Mouse (Mus musculus): Measurements from ENCODE around the gene Tfdp1. TPM values are rescaled to one million over a fixed set of nuclear protein-coding genes. Genes with fewer than 3 reads are reported as not detected.

Gene Tfdp1
- polyA plus RNA-seq, 1 experiment, result 22.8 TPM

- no peak for DNase-seq (ENCODE audit: low read depth in 1 of 2, low spot score in 2 of 2)
- no peaks in the 10 kb centered on the region for H3K4me1 ChIP-seq (ENCODE audit: control insufficient read depth, insufficient read depth, insufficient read length)
- no peak overlapping the region for H3K4me3 ChIP-seq (ENCODE audit: extremely low read depth, insufficient read depth, insufficient read length)
- no peak overlapping the region for H3K27ac ChIP-seq (ENCODE audit: insufficient read depth, low read length)
- 63% methylated on average over 2 of the region's 2 CpGs for WGBS
- no peaks in the 10 kb centered on the region for H3K27me3 ChIP-seq (ENCODE audit: control insufficient read depth, insufficient read depth, low read length)
- TF ChIP-seq POLR2A (IDR thresholded peaks at IDR 0.05; ENCODE audit: low read depth, low read length) (no peak), CTCF (IDR thresholded peaks at IDR 0.05; ENCODE audit: extremely low read depth, insufficient read depth, insufficient read length, insufficient replicate concordance) (no peak)
- no peaks in the 10 kb centered on the region for H3K36me3 ChIP-seq (ENCODE audit: control insufficient read depth, insufficient read depth, low read length)
These were observed 50.2 kb downstream of the Tfdp1 start for GRCm38 (mm10) chr8:13388744-13389143.

GRCm38 (mm10) chr8:13393869-13394268, 55.3 kb downstream of the Tfdp1 start:
- Histone ChIP-seq H3K4me1 (ENCODE audit: control insufficient read depth, insufficient read depth, insufficient read length) (no peaks in the 10 kb centered on the region), H3K36me3 (ENCODE audit: control insufficient read depth, insufficient read depth, low read length) (no peaks in the 10 kb centered on the region), H3K27me3 (ENCODE audit: control insufficient read depth, insufficient read depth, low read length) (no peaks in the 10 kb centered on the region), H3K4me3 (ENCODE audit: extremely low read depth, insufficient read depth, insufficient read length) (no peak overlapping the region), H3K27ac (ENCODE audit: insufficient read depth, low read length) (no peak overlapping the region)
- TF ChIP-seq POLR2A (IDR thresholded peaks at IDR 0.05; ENCODE audit: low read depth, low read length) (no peak), CTCF (IDR thresholded peaks at IDR 0.05; ENCODE audit: extremely low read depth, insufficient read depth, insufficient read length, insufficient replicate concordance) (no peak)
- WGBS, result 85% methylated on average over 7 of the region's 7 CpGs
- DNase-seq (ENCODE audit: low read depth in 1 of 2, low spot score in 2 of 2), result no peak

- Histone ChIP-seq H3K27me3 (ENCODE audit: control insufficient read depth, insufficient read depth, low read length) (no peaks in the 10 kb centered on the region), H3K27ac (ENCODE audit: insufficient read depth, low read length) (no peak within 1 kb of the TSS), H3K4me1 (ENCODE audit: control insufficient read depth, insufficient read depth, insufficient read length) (no peaks in the 10 kb centered on the region), H3K36me3 (ENCODE audit: control insufficient read depth, insufficient read depth, low read length) (no peaks in the 10 kb centered on the region), H3K4me3 (ENCODE audit: extremely low read depth, insufficient read depth, insufficient read length) (no peak within 1 kb of the TSS)
- WGBS, result 78% methylated on average over 5 of the region's 5 CpGs
- TF ChIP-seq POLR2A (IDR thresholded peaks at IDR 0.05; ENCODE audit: low read depth, low read length) (no peak), CTCF (IDR thresholded peaks at IDR 0.05; ENCODE audit: extremely low read depth, insufficient read depth, insufficient read length, insufficient replicate concordance) (no peak)
- DNase-seq (ENCODE audit: low read depth in 1 of 2, low spot score in 2 of 2), result no peak
These were observed 58.2 kb downstream of the Tfdp1 start, which contains the start of gene Atp4b for GRCm38 (mm10) chr8:13396725-13397124. Atp4b (minus strand) TSS chr8:13396825.

- no peak overlapping the region for H3K27ac ChIP-seq (ENCODE audit: insufficient read depth, low read length)
- WGBS, result 77% methylated on average over 6 of the region's 6 CpGs
- no peaks in the 10 kb centered on the region for H3K27me3 ChIP-seq (ENCODE audit: control insufficient read depth, insufficient read depth, low read length)
- no peaks in the 10 kb centered on the region for H3K36me3 ChIP-seq (ENCODE audit: control insufficient read depth, insufficient read depth, low read length)
- H3K4me3 ChIP-seq (ENCODE audit: extremely low read depth, insufficient read depth, insufficient read length), result no peak overlapping the region
- H3K4me1 ChIP-seq (ENCODE audit: control insufficient read depth, insufficient read depth, insufficient read length), result no peaks in the 10 kb centered on the region
- TF ChIP-seq CTCF (IDR thresholded peaks at IDR 0.05; ENCODE audit: extremely low read depth, insufficient read depth, insufficient read length, insufficient replicate concordance) (no peak), POLR2A (IDR thresholded peaks at IDR 0.05; ENCODE audit: low read depth, low read length) (no peak)
- DNase-seq (ENCODE audit: low read depth in 1 of 2, low spot score in 2 of 2), result no peak
These were observed 65.0 kb downstream of the Tfdp1 start for GRCm38 (mm10) chr8:13403517-13403916.

GRCm38 (mm10) chr8:13404666-13405131, 66.1 kb downstream of the Tfdp1 start, which contains the start of gene Grk1:
Grk1 (plus strand) TSS chr8:13405081.
- no peak within 1 kb of the TSS for H3K27ac ChIP-seq (ENCODE audit: insufficient read depth, low read length)
- no peaks in the 10 kb centered on the region for H3K27me3 ChIP-seq (ENCODE audit: control insufficient read depth, insufficient read depth, low read length)
- H3K4me1 ChIP-seq (ENCODE audit: control insufficient read depth, insufficient read depth, insufficient read length), result no peaks in the 10 kb centered on the region
- H3K36me3 ChIP-seq (ENCODE audit: control insufficient read depth, insufficient read depth, low read length), result no peaks in the 10 kb centered on the region
- WGBS, result 83% methylated on average over 5 of the region's 5 CpGs
- no peak for DNase-seq (ENCODE audit: low read depth in 1 of 2, low spot score in 2 of 2)
- TF ChIP-seq CTCF (IDR thresholded peaks at IDR 0.05; ENCODE audit: extremely low read depth, insufficient read depth, insufficient read length, insufficient replicate concordance) (no peak), POLR2A (IDR thresholded peaks at IDR 0.05; ENCODE audit: low read depth, low read length) (no peak)
- no peak within 1 kb of the TSS for H3K4me3 ChIP-seq (ENCODE audit: extremely low read depth, insufficient read depth, insufficient read length)

- 91% methylated on average over 5 of the region's 5 CpGs for WGBS
- H3K27me3 ChIP-seq (ENCODE audit: control insufficient read depth, insufficient read depth, low read length), result no peaks in the 10 kb centered on the region
- H3K36me3 ChIP-seq (ENCODE audit: control insufficient read depth, insufficient read depth, low read length), result no peaks in the 10 kb centered on the region
- H3K4me1 ChIP-seq (ENCODE audit: control insufficient read depth, insufficient read depth, insufficient read length), result no peaks in the 10 kb centered on the region
- DNase-seq (ENCODE audit: low read depth in 1 of 2, low spot score in 2 of 2), result no peak
- no peak for TF ChIP-seq CTCF (IDR thresholded peaks at IDR 0.05; ENCODE audit: extremely low read depth, insufficient read depth, insufficient read length, insufficient replicate concordance)
- no peak for TF ChIP-seq POLR2A (IDR thresholded peaks at IDR 0.05; ENCODE audit: low read depth, low read length)
- H3K4me3 ChIP-seq (ENCODE audit: extremely low read depth, insufficient read depth, insufficient read length), result no peak overlapping the region
- H3K27ac ChIP-seq (ENCODE audit: insufficient read depth, low read length), result no peak overlapping the region
These were observed 67.5 kb downstream of the Tfdp1 start for GRCm38 (mm10) chr8:13406011-13406410.

GRCm38 (mm10) chr8:13411597-13411996, 73.0 kb downstream of the Tfdp1 start:
- DNase-seq (ENCODE audit: low read depth in 1 of 2, low spot score in 2 of 2), result peak; percentile 12 to 38
- no peak for TF ChIP-seq POLR2A (IDR thresholded peaks at IDR 0.05; ENCODE audit: low read depth, low read length)
- peak; percentile 74; the same call in 1 of the 2 replicates for TF ChIP-seq CTCF (IDR thresholded peaks at IDR 0.05; ENCODE audit: extremely low read depth, insufficient read depth, insufficient read length, insufficient replicate concordance)
- Histone ChIP-seq H3K36me3 (ENCODE audit: control insufficient read depth, insufficient read depth, low read length) (no peaks in the 10 kb centered on the region), H3K4me3 (ENCODE audit: extremely low read depth, insufficient read depth, insufficient read length) (no peak overlapping the region), H3K27ac (ENCODE audit: insufficient read depth, low read length) (no peak overlapping the region), H3K27me3 (ENCODE audit: control insufficient read depth, insufficient read depth, low read length) (no peaks in the 10 kb centered on the region), H3K4me1 (ENCODE audit: control insufficient read depth, insufficient read depth, insufficient read length) (no peaks in the 10 kb centered on the region)
- WGBS, result 20% methylated on average over 6 of the region's 6 CpGs

All from spleen, adult 2 months (tissue).